Mouse (Mus musculus): ENCODE data around the gene 2410141K09Rik.
"Not testable (repeated sequence)": the region's sequence is repeated elsewhere in the genome, so short reads cannot be mapped to it uniquely, and the experiment has no call there.

2410141K09Rik gene

GRCm38 (mm10) chr13:66441018-66441417 lies at the start of gene 2410141K09Rik:
Gene 2410141K09Rik, minus strand, starts transcription at chr13:66441118.
- CTCF ChIA-PET, POLR2A ChIA-PET: not testable (repeated sequence)

GRCm38 (mm10) chr13:66426858-66427257 lies 14.1 kb downstream of the 2410141K09Rik start:
- POLR2A ChIA-PET, CTCF ChIA-PET: not testable (repeated sequence)

GRCm38 (mm10) chr13:66414962-66415361 lies 26.0 kb downstream of the 2410141K09Rik start:
- CTCF ChIA-PET, POLR2A ChIA-PET: not testable (repeated sequence)
